Mouse (Mus musculus) bone marrow macrophage, adult 2 months (primary cell): ENCODE results near the gene Hopx. TPM values are rescaled to one million over a fixed set of nuclear protein-coding genes. Genes with fewer than 3 reads are reported as not detected.

Experiments
- H3K27ac ChIP-seq: 2 replicates; pipeline ENCODE4 v1.5.1; 2012; ENCODE audit warnings: low read depth, low read length; ENCODE audit not compliant: insufficient read depth
- H3K4me1 ChIP-seq: 2 replicates; pipeline ENCODE4 v1.6.1; 2012; ENCODE audit warnings: low read length; ENCODE audit not compliant: control insufficient read depth, insufficient read depth
- H3K4me3 ChIP-seq: 2 replicates; pipeline ENCODE4 v1.5.1; 2012; ENCODE audit warnings: mild to moderate bottlenecking, low read length, moderate library complexity; ENCODE audit not compliant: insufficient read depth
- CTCF ChIP-seq: IDR thresholded peaks from 2 replicates; pipeline ENCODE4 v1.5.1; 2012; ENCODE audit warnings: low read depth, mild to moderate bottlenecking, low read length, moderate library complexity
- POLR2A ChIP-seq: IDR thresholded peaks from 2 replicates; pipeline ENCODE4 v1.6.1; 2012; ENCODE audit warnings: mild to moderate bottlenecking, low read depth, low read length, borderline replicate concordance
- polyA plus RNA-seq: library from polyadenylated mRNA; stranded (reverse); fragments of >200 nt; gene quantifications from 2 replicates; pipeline ENCODE4 v1.2.4, GENCODE M21; 2012; ENCODE audit not compliant: missing spikeins, insufficient read depth, insufficient read length

Gene Hopx
- polyA plus RNA-seq, 1 experiment = 1.7 TPM

DNA sequence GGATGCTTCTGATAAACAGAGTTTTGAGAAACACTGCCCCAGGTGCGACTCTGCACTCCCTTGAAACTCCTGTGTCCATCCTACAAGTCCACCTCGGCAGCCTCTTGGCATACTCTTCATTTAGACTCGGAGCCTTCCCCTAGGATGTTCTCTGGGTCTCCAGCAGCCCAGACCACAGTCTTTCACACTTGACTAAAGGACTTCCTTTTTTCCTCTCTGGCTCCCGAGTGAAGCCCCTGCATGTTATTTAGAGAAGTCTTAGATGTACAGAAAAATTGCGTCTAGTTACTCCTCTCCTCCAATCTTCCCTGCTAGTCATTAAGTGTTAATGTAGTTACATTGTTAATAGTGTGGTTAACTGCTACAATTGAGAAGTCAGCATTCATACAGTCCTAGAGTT is 70.6 kb downstream of the Hopx start:
- no peak overlapping the region for H3K27ac ChIP-seq
- TF ChIP-seq CTCF (no peak), POLR2A (no peak)

DNA sequence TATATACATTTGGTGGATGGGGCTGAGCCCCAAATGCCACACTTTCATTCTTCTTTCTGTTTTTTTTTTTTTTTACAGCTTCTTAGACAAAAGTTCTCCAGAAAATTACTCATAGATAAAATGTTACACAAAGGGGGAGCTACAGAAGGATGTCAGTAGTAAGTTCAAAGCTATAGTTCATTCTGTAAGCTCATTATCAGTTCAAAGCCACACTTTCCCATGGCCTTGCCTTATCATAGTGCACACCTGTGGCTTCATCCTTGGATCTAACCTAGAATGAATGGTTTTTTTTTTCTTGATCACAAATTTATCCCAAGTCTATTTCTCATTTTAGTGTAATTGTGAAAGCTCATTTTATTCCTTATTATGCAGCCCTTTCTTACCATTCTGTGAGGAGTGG is 75.5 kb downstream of the Hopx start:
- H3K27ac ChIP-seq = no peak overlapping the region
- no peaks in the 10 kb centered on the region for H3K4me1 ChIP-seq
- no peak overlapping the region for H3K4me3 ChIP-seq
- TF ChIP-seq POLR2A (no peak), CTCF (no peak)

More for the DNA sequence above, 70.6 kb downstream of the Hopx start:
- no peaks in the 10 kb centered on the region for H3K4me1 ChIP-seq
- H3K4me3 ChIP-seq = no peak overlapping the region

DNA sequence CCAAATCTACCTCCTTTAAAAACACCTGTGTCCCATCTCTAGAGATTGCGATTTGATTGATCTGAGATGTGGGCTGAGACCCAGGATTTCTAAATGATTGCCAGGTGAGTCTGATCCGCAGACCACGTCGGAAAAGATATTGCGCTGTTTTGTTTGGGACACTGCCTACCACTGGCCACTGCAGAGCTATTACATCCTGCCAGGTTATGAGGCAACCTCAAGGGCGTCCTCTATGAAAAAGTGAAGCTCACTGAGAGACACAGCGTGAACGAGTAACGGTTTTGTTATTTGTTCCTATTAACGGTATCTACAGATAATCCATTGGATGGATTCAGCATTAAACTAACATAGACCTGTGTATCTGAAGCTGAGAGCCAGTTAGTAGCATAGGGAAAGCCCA is 76.5 kb downstream of the Hopx start:
- TF ChIP-seq CTCF = no peak
- no peak overlapping the region for H3K4me3 ChIP-seq
- H3K27ac ChIP-seq = no peak overlapping the region
- no peaks in the 10 kb centered on the region for H3K4me1 ChIP-seq

Other genes starting within 250 kb of the Hopx start
- 19.6 and 19.8 TPM in 2 replicates for gene Aasdh, start 209.6 kb downstream of the Hopx start, polyA plus RNA-seq
- gene Paics, start 163.8 kb downstream of the Hopx start, polyA plus RNA-seq = 109 and 118 TPM in 2 replicates
- gene Ppat, start 163.5 kb downstream of the Hopx start, polyA plus RNA-seq = 5.4 and 7.6 TPM in 2 replicates
- 73.8 and 81.0 TPM in 2 replicates for gene Srp72, start 140.4 kb downstream of the Hopx start, polyA plus RNA-seq
- 2.8 TPM in 1 of 2 replicates, not detected in the other for gene Arl9, start 111.1 kb downstream of the Hopx start, polyA plus RNA-seq
- not detected in 2 replicates for gene Thegl, start 99.1 kb downstream of the Hopx start, polyA plus RNA-seq
- not detected in 2 replicates for gene Spink2, start 96.3 kb upstream of the Hopx start, polyA plus RNA-seq
- gene Rest, start 150.4 kb upstream of the Hopx start, polyA plus RNA-seq = 14.2 and 16.6 TPM in 2 replicates
- gene Noa1, start 195.0 kb upstream of the Hopx start, polyA plus RNA-seq = 10.1 and 10.5 TPM in 2 replicates
- 31.0 and 35.9 TPM in 2 replicates for gene Polr2b, start 195.0 kb upstream of the Hopx start, polyA plus RNA-seq